Mouse (Mus musculus) heart, adult 2 months (tissue): ENCODE data around the gene Glod4. TPM values are rescaled to one million over a fixed set of nuclear protein-coding genes. Genes with fewer than 3 reads are reported as not detected.

Source experiments
- DNase-seq, 2 experiments: peaks; one replicate each; pipeline ENCODE4 v3.0.0; 2021
- H3K27ac ChIP-seq: fragments of 200-600 bp; 2 replicates; pipeline ENCODE4 v1.8.1; 2022
- H3K27me3 ChIP-seq: fragments of 200-500 bp; 2 replicates; pipeline ENCODE4 v1.6.1; 2012; ENCODE audit warnings: mild to moderate bottlenecking, low read length, inconsistent platforms, mixed read lengths; ENCODE audit not compliant: control insufficient read depth, insufficient read depth
- H3K36me3 ChIP-seq: fragments of 200-500 bp; 2 replicates; pipeline ENCODE4 v1.6.1; 2012; ENCODE audit warnings: low read length, inconsistent platforms; ENCODE audit not compliant: control insufficient read depth, insufficient read depth
- H3K4me1 ChIP-seq: fragments of 200-500 bp; 2 replicates; pipeline ENCODE4 v1.6.1; 2011; ENCODE audit warnings: low read length; ENCODE audit not compliant: control insufficient read depth, insufficient read depth
- H3K4me3 ChIP-seq: fragments of 200-600 bp; 2 replicates; pipeline ENCODE4 v1.8.1; 2022
- H3K79me2 ChIP-seq: fragments of 200-500 bp; replicated peaks from 2 replicates; pipeline ENCODE4 v1.6.1; 2012; ENCODE audit warnings: mild to moderate bottlenecking, inconsistent platforms, low read length, moderate library complexity, mixed read lengths; ENCODE audit not compliant: control insufficient read depth, insufficient read depth
- H3K9ac ChIP-seq: fragments of 200-500 bp; 2 replicates; pipeline ENCODE4 v1.6.1; 2012; ENCODE audit warnings: low read depth, mild to moderate bottlenecking, control low read depth, inconsistent platforms, low read length, mixed read lengths
- CTCF ChIP-seq: fragments of 200-600 bp; IDR thresholded peaks from 2 replicates; pipeline ENCODE4 v1.8.1; 2022; ENCODE audit warnings: antibody characterized with exemption, mild to moderate bottlenecking, moderate library complexity
- EP300 ChIP-seq: fragments of 200-500 bp; IDR thresholded peaks from 2 replicates; pipeline ENCODE4 v1.6.1; 2011; ENCODE audit warnings: low read depth, low read length, control low read depth; ENCODE audit not compliant: insufficient read depth
- POLR2A ChIP-seq: fragments of 200-500 bp; IDR thresholded peaks from 2 replicates; pipeline ENCODE4 v1.6.1; 2011; ENCODE audit warnings: mild to moderate bottlenecking, low read depth, low read length, control low read depth; ENCODE audit not compliant: insufficient read depth
- WGBS: fragments of 180-500 bp; shearing (Covaris S2); methylation state at CpG from one replicate; pipeline ENCODE4 v1.1.7; 2018; 5-methylcytosine and 5-hydroxymethylcytosine counted together
- intact Hi-C: fragments of 180-260 bp; cut with DNase I; formaldehyde crosslinking; loops from one replicate; pipeline ENCODE4 v1.15.1; 2025
- polyA plus RNA-seq: library from polyadenylated mRNA; depleted of rRNA; stranded (reverse); fragments of >200 nt; gene quantifications from 2 replicates; pipeline ENCODE4 v1.2.3, GENCODE M21; 2012
- total RNA-seq, 2 experiments: library from RNA; stranded (reverse); gene quantifications; 2 replicates each; pipeline ENCODE4 v1.2.3; 2021

Glod4 gene
- total and polyA plus RNA-seq, 3 experiments: 12.0 to 41.5 (median 34.2) TPM

- Histone ChIP-seq H3K4me3 (no peak overlapping the region), H3K4me1 (no peaks in the 10 kb centered on the region), H3K27ac (no peak overlapping the region), H3K79me2 (peaks cover 2% of the 10 kb centered on the region; the same call in 1 of the 2 replicates), H3K9ac (no peak overlapping the region), H3K27me3 (no peaks in the 10 kb centered on the region), H3K36me3 (no peaks in the 10 kb centered on the region)
- intact Hi-C loops: no loop called here
- no peak for DNase-seq
- no peak for TF ChIP-seq EP300
- TF ChIP-seq CTCF: no peak
- TF ChIP-seq POLR2A: no peak
- WGBS: 78% methylated on average over 14 of the region's 14 CpGs
Measured at GRCm38 (mm10) chr11:76278960-76279852, 35.7 kb upstream of the Glod4 start.

GRCm38 (mm10) chr11:76272440-76272839 lies 28.9 kb upstream of the Glod4 start:
- 70% methylated on average over 4 of the region's 4 CpGs for WGBS

GRCm38 (mm10) chr11:76268521-76269065 lies 25.1 kb upstream of the Glod4 start:
- TF ChIP-seq CTCF: no peak
- TF ChIP-seq EP300: no peak
- TF ChIP-seq POLR2A: no peak
- no peak overlapping the region for H3K4me3 ChIP-seq
- intact Hi-C loops: no loop called here
- H3K4me1 ChIP-seq: no peaks in the 10 kb centered on the region
- H3K36me3 ChIP-seq: no peaks in the 10 kb centered on the region
- H3K79me2 ChIP-seq: no peaks in the 10 kb centered on the region
- no peak overlapping the region for H3K9ac ChIP-seq
- DNase-seq: no peak
- no peaks in the 10 kb centered on the region for H3K27me3 ChIP-seq
- H3K27ac ChIP-seq: no peak overlapping the region
- 79% methylated on average over 6 of the region's 6 CpGs for WGBS

More at GRCm38 (mm10) chr11:76272440-76272839, 28.9 kb upstream of the Glod4 start:
- Histone ChIP-seq H3K4me3 (no peak overlapping the region), H3K4me1 (no peaks in the 10 kb centered on the region), H3K9ac (no peak overlapping the region), H3K36me3 (no peaks in the 10 kb centered on the region), H3K79me2 (no peaks in the 10 kb centered on the region), H3K27ac (no peak overlapping the region), H3K27me3 (no peaks in the 10 kb centered on the region)
- no peak for TF ChIP-seq POLR2A
- no peak for TF ChIP-seq EP300
- peak; percentile 65 for TF ChIP-seq CTCF
- intact Hi-C loops: loop anchor here (5.0 kb wide), 1 partner anchor 125 kb away; the partner anchor contains the start of gene Nxn
- DNase-seq: no peak

- H3K27me3 ChIP-seq: no peaks in the 10 kb centered on the region
- DNase-seq: no peak
- intact Hi-C loops: no loop called here
- no peak overlapping the region for H3K9ac ChIP-seq
- no peaks in the 10 kb centered on the region for H3K36me3 ChIP-seq
- no peaks in the 10 kb centered on the region for H3K79me2 ChIP-seq
- no peak overlapping the region for H3K4me3 ChIP-seq
- H3K4me1 ChIP-seq: no peaks in the 10 kb centered on the region
- no peak overlapping the region for H3K27ac ChIP-seq
- 81% methylated on average over 5 of the region's 5 CpGs for WGBS
- TF ChIP-seq CTCF (no peak), POLR2A (no peak), EP300 (no peak)
Measured at GRCm38 (mm10) chr11:76268001-76268459, 24.5 kb upstream of the Glod4 start.

- no peak for DNase-seq
- no peaks in the 10 kb centered on the region for H3K27me3 ChIP-seq
- intact Hi-C loops: no loop called here
- no peaks in the 10 kb centered on the region for H3K36me3 ChIP-seq
- no peaks in the 10 kb centered on the region for H3K79me2 ChIP-seq
- 84% methylated on average over 7 of the region's 7 CpGs for WGBS
- TF ChIP-seq POLR2A (no peak), EP300 (no peak), CTCF (no peak)
- H3K4me3 ChIP-seq: no peak overlapping the region
- H3K4me1 ChIP-seq: no peaks in the 10 kb centered on the region
- H3K9ac ChIP-seq: no peak overlapping the region
- H3K27ac ChIP-seq: no peak overlapping the region
Measured at GRCm38 (mm10) chr11:76267550-76267949, 24.0 kb upstream of the Glod4 start.
